Mouse (Mus musculus): Measurements from ENCODE around the gene Terf2. TPM values are rescaled to one million over a fixed set of nuclear protein-coding genes. Genes with fewer than 3 reads are reported as not detected.

Terf2 gene
- total and polyA plus RNA-seq, 3 experiments: 15.0 to 36.7 TPM; not detected in 1

DNA sequence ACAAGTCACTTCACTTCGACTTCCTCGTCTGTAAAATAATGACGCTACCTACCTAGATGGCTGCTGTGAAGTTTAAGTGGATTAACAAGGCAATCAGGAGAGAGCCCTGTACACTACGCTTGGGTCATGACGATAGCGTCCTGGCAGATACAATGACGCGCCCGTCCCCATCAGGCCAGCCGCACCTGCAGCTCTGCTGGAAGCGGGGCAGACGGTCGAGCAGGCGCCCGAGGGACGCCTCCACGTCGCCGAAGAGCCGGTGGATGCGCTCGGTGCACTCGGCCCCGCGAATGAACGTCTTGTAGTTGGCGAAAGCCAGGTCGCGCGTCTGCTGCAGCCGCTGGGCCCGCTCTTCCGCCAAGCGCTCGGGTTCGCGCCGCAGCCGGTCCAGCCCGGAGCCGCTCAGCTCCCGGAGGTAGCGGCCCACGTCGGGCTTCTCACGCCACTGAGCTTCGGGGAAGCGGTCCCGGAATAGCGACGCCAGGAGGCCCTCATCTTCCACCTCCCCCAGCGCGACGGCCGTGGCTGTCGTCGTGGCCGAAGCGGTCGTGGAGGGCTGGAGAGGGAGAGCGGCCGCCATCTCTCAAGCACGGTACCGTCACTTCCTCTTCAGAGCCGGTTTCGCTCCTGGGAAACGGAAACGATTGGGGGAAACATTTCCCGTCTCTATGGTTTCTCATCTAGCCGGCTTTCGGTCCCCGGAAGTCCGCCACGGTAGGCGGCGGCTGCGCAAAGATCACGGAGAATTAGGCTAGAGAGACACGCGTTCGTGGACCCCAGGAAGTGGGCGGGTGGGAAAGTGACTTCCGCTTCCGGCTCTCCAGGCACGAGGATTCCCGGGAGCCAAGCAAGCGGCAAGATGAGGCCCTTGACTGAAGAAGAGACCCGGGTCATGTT lies 40.0 kb downstream of the Terf2 start, which contains the start of the genes Cog8 and Nip7:
TSS of gene Cog8 (minus strand) at position 614 of the 897 bp plus-strand sequence.
TSS of gene Nip7 (plus strand) at position 802 of the 897 bp plus-strand sequence.
- Histone ChIP-seq H3K27ac (ENCODE audit: control insufficient read depth, low read depth, low read length) (peak within 1 kb of the TSS; percentile 75), H3K9me3 (replicated peaks; ENCODE audit: insufficient read depth, low read length) (no peaks in the 10 kb centered on the region), H3K27me3 (ENCODE audit: control insufficient read depth in 1 of 2, insufficient read depth in 2 of 2, low read length in 2 of 2) (no peaks in the 10 kb centered on the region), H3K36me3 (ENCODE audit: control insufficient read depth in 1 of 2, insufficient read depth in 2 of 2, low read length in 2 of 2) (peaks cover 3 to 27% of the 10 kb centered on the region in 2 experiments), H3K9ac (ENCODE audit: control insufficient read depth, low read depth, low read length, poor library complexity, severe bottlenecking) (peak within 1 kb of the TSS; percentile 97), H3K79me2 (ENCODE audit: control insufficient read depth, insufficient read depth, low read length, poor library complexity) (peaks cover 48% of the 10 kb centered on the region), H3K4me1 (ENCODE audit: control insufficient read depth in 1 of 2, insufficient read depth in 2 of 2, low read length in 2 of 2) (peaks cover 0 to 17% of the 10 kb centered on the region in 2 experiments; a peak in 2 of 4 replicates), H3K4me3 (ENCODE audit: control insufficient read depth in 1 of 2, insufficient read depth in 1 of 2, low read depth in 2 of 2, low read length in 2 of 2) (peak within 1 kb of the TSS; percentile 82 to 92)
- DNase-seq (ENCODE audit: low read depth, low spot score): peak; percentile 99
- TF ChIP-seq POLR2AphosphoS2 (IDR thresholded peaks at IDR 0.05; ENCODE audit: low read length) (peak; percentile 91; the same call in 1 of the 2 replicates), SIN3A (IDR thresholded peaks at IDR 0.05; ENCODE audit: low read length) (peak; percentile 97), POLR2AphosphoS5 (IDR thresholded peaks at IDR 0.05; ENCODE audit: borderline replicate concordance, low read depth, low read length) (no peak), ZMIZ1 (IDR thresholded peaks at IDR 0.05; ENCODE audit: low read depth, low read length) (peak; percentile 69; the same call in 1 of the 2 replicates), UBTF (IDR thresholded peaks at IDR 0.05; ENCODE audit: borderline replicate concordance, insufficient read depth, low read depth, low read length) (no peak), TCF12 (IDR thresholded peaks at IDR 0.05; ENCODE audit: low read depth, low read length) (peak; percentile 68), MAX (IDR thresholded peaks at IDR 0.05; ENCODE audit: low read length) (peak; percentile 92), NELFE (IDR thresholded peaks at IDR 0.05; ENCODE audit: low read depth, low read length) (peak; percentile 91), NRF1 (IDR thresholded peaks at IDR 0.05; ENCODE audit: insufficient read depth, low read depth, low read length, poor library complexity, severe bottlenecking) (peak; percentile 77), ELF1 (IDR thresholded peaks at IDR 0.05; ENCODE audit: low read depth, low read length) (peak; percentile 99), ETS1 (IDR thresholded peaks at IDR 0.05; ENCODE audit: low read depth, low read length) (0 out of 2 replicates have a peak, but pooled peaks have one; percentile 29), MYC (IDR thresholded peaks at IDR 0.05; ENCODE audit: low read depth, low read length) (peak; percentile 97), RAD21 (IDR thresholded peaks at IDR 0.05; ENCODE audit: low read depth, low read length) (no peak), EP300 (IDR thresholded peaks at IDR 0.05; ENCODE audit: low read depth in 1 of 2, low read length in 2 of 2) (no peak), GABPA (IDR thresholded peaks at IDR 0.05; ENCODE audit: low read depth, low read length) (no peak), MAZ (IDR thresholded peaks at IDR 0.05; ENCODE audit: low read depth, low read length) (peak; percentile 61; the same call in 1 of the 2 replicates), TAL1 (IDR thresholded peaks at IDR 0.05; ENCODE audit: low read length) (no peak), E2F4 (IDR thresholded peaks at IDR 0.05; ENCODE audit: borderline replicate concordance, low read depth, low read length) (no peak), KAT2A (conservative IDR thresholded peaks at IDR 0.05; ENCODE audit: low read depth, low read length) (peak; percentile 91), SMC3 (IDR thresholded peaks at IDR 0.05; ENCODE audit: low read depth, low read length) (no peak), CHD1 (IDR thresholded peaks at IDR 0.05; ENCODE audit: low read depth, low read length) (no peak; the same call in 1 of the 2 replicates), GATA1 (IDR thresholded peaks at IDR 0.05; ENCODE audit: low read depth, low read length) (no peak), HCFC1 (IDR thresholded peaks at IDR 0.05; ENCODE audit: low read depth, low read length) (peak; percentile 96), ZNF384 (IDR thresholded peaks at IDR 0.05; ENCODE audit: low read depth, low read length) (no peak), CTCF (IDR thresholded peaks at IDR 0.05 in 2 of 3, conservative IDR thresholded peaks at IDR 0.05 in 1 of 3; ENCODE audit: control insufficient read depth in 1 of 3, insufficient read depth in 1 of 3, low read depth in 2 of 3, low read length in 3 of 3, poor library complexity in 1 of 3, severe bottlenecking in 1 of 3) (0 out of 6 replicates have a peak, but pooled peaks of 1 of the 3 experiments have one; percentile 1), USF2 (IDR thresholded peaks at IDR 0.05; ENCODE audit: borderline replicate concordance in 1 of 2, insufficient read depth in 1 of 2, low read depth in 1 of 2, low read length in 2 of 2) (no peak), JUND (IDR thresholded peaks at IDR 0.05; ENCODE audit: low read depth, low read length) (no peak), USF1 (IDR thresholded peaks at IDR 0.05; ENCODE audit: low read depth, low read length) (no peak), ZKSCAN1 (IDR thresholded peaks at IDR 0.05; ENCODE audit: low read depth, low read length) (no peak), MXI1 (IDR thresholded peaks at IDR 0.05; ENCODE audit: low read depth, low read length) (peak; percentile 98), ZC3H11A (IDR thresholded peaks at IDR 0.05; ENCODE audit: low read depth, low read length) (no peak), BHLHE40 (IDR thresholded peaks at IDR 0.05; ENCODE audit: borderline replicate concordance, low read depth, low read length) (0 out of 2 replicates have a peak, but pooled peaks have one; percentile 33), POLR2A (IDR thresholded peaks at IDR 0.05; ENCODE audit: control insufficient read depth in 1 of 2, insufficient read depth in 1 of 2, low read depth in 1 of 2, low read length in 2 of 2, poor library complexity in 1 of 2) (peak; percentile 84 to 88; a peak in 3 of 4 replicates), TBP (IDR thresholded peaks at IDR 0.05; ENCODE audit: low read depth, low read length) (peak; percentile 85), RCOR1 (IDR thresholded peaks at IDR 0.05; ENCODE audit: low read depth, low read length) (peak; percentile 6; the same call in 1 of the 2 replicates)

Data from MEL (cell line).